Mouse (Mus musculus): ENCODE measurements around the gene Gadl1.
"Not testable (repeated sequence)": the region's sequence is repeated elsewhere in the genome, so short reads cannot be mapped to it uniquely, and the experiment has no call there.

The Gadl1 gene

DNA sequence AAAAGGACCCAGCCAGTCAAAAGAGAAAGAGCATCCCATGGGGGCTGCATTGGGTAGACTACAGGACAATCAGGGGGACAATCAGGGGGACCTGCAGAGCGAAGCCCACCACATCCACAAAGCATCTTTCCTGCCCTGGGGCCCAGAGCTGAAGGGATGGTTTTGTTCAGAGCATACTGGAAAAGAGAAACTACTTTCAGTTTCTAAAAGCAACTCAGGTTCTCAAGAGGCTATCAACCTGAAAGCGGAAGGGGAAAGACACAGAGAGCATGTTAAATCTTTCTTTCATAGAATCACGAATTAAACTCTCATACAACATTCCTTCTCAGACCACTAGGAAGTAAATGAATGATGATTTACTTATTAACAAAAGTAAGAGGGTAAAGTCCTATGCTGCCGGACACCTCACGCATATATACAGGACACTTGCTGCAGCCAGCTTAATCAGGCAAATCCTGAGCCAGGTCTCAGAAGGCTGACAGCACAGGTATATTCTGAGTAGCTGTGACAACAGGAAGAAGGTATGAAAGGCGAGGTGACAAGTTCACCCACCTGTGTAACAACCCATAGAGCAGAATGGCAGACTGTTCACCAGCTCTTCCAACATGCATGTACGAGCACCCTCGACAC, 90.2 kb downstream of the Gadl1 start:
- no peak for ATAC-seq (ENCODE audit: insufficient number of reproducible peaks, low FRiP score, low TSS enrichment)

DNA sequence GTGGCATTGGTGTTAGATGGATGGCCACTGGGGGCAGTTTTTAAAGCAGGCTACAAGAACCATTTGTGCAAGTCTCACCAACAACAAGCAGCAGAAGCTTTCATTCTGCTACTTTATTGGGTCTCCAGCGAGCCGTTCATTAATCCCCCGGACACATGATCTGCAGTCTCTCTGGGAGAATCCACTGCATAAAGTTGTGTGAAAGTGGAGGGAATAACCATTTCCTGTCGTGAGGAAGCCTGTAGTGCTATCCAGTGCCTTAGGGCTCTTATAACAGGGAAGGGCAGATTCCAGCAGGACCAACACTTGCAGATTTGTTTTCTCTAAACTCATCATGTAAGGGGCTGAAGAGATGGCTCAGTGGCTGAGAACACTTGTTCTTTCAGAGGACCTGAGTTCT, 104.7 kb downstream of the Gadl1 start:
- no peak for ATAC-seq (ENCODE audit: insufficient number of reproducible peaks, low FRiP score, low TSS enrichment)

DNA sequence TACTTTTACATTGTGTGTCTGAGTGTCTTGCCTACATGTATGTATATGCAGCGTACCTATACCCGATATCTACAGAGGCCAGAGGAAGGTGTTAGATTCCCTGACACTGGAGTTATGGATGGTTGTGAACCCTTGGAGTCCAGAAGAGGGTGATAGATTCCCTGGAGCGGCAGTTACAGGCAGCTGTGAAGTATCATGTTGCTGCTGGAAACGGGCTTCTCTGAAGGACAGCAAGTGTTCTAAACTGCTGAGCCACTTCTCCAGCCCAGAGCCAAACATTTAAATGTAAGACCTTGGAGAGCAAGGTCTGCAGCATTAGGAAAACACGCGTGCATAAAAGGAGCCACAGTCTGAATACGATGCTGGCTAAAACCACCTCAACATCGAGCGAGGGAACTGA, 107.0 kb downstream of the Gadl1 start:
- no peak for ATAC-seq (ENCODE audit: insufficient number of reproducible peaks, low FRiP score, low TSS enrichment)

DNA sequence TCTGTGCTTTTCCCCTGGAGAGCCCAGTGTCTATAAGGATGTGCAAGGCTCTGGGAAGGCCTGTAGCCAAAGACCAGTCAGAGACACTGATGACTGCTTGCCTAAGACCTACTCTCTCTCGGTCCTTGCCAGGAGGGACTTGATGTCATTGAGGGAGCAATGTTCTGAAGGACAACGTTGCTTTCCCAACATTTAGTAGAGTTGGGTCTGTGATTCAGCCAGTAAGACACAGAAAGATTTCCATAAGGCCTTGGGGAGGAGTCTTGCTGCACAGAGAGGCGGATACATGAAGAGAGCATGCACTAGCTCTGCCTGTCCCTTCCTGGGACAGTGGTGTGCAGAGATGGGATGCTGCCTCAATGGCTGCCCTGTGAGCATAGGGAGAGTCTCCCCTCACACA, 107.8 kb downstream of the Gadl1 start:
- no peak for ATAC-seq (ENCODE audit: insufficient number of reproducible peaks, low FRiP score, low TSS enrichment)

DNA sequence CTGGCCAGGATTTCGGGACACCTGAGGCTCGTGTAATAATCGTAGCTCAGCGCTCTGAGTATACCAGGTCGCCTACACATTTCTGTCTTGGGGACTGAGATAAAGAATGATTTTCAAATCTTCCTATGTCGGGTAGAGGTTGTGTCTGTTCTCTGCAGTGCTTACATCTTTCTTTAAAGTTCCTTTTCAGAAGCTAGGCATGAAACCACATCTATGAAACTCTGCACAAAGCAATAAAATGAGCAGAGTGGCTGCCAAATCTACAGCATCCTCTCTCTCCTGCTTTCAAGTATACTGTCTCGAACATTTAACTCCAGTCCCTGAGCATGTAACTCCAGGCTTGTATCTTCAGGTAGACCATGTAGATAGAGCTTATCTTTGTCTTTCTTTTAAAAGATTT, 109.3 kb downstream of the Gadl1 start:
- no peak for ATAC-seq (ENCODE audit: insufficient number of reproducible peaks, low FRiP score, low TSS enrichment)

DNA sequence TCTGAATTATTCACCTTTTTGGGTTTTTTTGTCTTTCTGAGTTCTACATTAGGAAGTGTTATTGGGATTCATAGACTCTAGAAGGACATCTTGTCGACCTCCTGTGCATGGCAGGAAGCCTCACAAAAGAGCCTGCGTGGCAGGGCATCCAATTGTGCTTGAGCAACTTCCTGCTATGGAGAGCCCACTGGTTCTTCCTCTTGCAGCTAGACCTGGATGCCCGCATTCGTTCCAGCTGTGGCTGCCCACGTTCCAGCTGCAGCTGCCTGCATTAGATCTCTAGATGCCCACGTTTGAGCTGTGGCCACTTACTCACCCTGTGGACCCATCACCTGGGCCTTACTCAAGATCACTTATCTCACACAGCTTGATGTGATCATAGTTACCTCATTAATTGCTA, 116.1 kb downstream of the Gadl1 start:
- ATAC-seq (ENCODE audit: insufficient number of reproducible peaks, low FRiP score, low TSS enrichment) = no peak

DNA sequence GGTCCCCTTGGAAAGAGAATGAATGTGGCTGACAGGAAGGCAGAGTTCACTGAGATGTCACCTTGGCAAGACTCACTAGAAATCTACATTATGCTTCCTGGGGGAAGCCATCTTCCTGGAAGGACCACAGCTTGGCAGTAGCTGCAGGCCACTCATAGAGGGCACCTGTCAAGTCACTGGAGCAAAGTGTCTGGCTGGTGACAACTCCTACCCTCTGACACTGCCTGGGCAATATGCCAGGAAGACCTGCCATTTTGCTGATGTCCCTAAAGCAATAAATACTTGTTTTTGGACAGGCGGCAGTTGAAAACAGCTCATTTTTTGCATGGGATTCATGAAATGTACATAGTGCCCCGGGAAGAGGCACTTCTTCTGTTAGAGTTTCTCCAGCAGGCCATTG, 119.8 kb downstream of the Gadl1 start:
- no peak for ATAC-seq (ENCODE audit: insufficient number of reproducible peaks, low FRiP score, low TSS enrichment)

DNA sequence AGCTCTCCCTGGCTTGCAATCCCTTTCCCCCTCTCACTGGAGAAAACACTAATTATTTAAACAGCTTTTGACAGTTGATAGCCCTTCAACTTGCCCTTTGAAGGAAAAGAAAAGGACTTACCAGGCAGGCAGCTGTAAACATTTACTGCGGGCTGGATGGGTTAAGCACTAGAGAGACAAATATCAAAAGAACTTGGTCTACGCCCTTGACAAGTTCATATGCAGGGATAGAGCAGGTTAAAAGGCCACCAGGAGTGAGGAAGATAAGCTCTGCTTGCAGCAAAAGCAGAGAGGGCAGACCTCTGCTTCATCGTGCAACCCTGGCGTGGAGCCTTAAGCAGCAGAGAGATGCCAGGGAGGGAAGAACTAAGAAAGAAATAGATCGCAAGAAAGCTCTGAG, 123.5 kb downstream of the Gadl1 start:
- no peak for ATAC-seq (ENCODE audit: insufficient number of reproducible peaks, low FRiP score, low TSS enrichment)

DNA sequence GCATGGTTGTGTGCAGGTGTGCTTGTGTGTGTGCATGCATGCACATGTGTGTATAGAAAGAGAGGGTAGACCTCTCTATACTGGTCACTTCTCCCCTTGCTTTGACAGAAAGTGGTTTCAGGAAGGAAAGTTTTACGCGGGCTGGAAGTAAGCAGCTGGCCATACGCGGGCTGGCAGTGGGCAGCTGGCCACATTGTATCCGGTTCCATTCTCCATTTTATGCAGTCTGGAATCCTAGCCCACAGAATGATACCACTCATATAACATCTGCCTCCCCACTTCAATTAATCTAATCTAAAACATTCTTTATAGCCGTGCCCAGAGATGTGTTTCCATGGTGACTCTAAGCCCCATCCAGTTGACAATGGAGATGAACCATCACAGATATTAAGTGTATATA, 129.0 kb downstream of the Gadl1 start:
- ATAC-seq (ENCODE audit: insufficient number of reproducible peaks, low FRiP score, low TSS enrichment) = no peak

DNA sequence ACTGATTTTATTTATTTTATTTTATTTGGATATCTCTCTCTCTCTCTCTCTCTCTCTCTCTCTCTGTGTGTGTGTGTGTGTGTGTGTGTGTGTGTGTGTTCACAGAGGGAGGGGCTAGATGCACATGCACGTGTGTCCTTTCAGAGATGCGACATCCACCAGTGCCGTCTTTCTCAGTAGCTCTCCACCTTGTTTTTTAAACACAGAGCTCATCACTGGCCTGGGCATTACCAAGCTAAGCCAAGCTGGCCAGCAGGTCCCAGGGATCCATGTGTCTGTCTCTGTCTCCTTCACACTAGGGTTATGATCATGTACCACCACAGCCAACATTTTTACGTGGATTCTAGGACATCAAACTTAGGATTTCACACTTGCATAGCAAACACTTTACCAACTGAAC, 130.7 kb downstream of the Gadl1 start:
- ATAC-seq (ENCODE audit: insufficient number of reproducible peaks, low FRiP score, low TSS enrichment) = no peak

DNA sequence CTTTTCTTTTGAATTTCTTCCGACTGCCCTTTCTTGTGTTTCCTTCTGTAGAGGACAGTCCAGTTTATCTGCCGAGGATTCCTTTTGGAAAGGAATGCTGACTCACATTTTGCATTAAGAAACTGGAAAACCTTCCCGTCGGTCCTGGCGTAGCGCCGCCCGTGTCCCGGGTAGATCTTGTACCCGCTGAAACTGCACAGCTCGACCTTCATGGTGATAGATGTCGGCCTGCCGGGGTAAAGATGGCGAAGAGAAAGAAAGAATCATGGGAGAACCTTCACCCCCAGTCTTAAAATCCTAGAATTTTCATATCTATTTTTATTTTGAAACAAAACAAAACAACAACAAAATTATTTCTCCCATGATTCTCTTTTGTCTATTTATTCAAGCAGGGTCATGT, 131.6 kb downstream of the Gadl1 start:
- ATAC-seq (ENCODE audit: insufficient number of reproducible peaks, low FRiP score, low TSS enrichment) = not testable (repeated sequence)

DNA sequence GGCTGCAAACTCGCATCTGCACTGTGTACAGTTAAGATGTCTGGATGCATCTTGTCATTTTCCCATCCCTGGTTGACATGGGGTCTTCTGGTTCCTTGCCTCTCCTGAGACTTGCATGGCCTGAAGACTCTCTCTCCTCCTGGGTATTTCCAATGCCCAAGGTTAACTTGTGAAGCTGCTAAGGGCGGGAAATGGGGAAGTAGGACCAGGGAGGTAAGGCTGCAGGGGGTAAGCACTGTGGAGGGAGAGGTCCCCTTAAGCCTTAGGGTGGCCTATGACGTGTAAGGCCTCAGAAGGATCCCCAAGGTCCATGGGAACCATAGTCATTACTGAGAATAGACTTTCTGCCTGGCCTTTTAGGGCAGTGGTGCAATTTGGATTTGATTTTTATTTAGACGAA, 132.1 kb downstream of the Gadl1 start:
- no peak for ATAC-seq (ENCODE audit: insufficient number of reproducible peaks, low FRiP score, low TSS enrichment)

DNA sequence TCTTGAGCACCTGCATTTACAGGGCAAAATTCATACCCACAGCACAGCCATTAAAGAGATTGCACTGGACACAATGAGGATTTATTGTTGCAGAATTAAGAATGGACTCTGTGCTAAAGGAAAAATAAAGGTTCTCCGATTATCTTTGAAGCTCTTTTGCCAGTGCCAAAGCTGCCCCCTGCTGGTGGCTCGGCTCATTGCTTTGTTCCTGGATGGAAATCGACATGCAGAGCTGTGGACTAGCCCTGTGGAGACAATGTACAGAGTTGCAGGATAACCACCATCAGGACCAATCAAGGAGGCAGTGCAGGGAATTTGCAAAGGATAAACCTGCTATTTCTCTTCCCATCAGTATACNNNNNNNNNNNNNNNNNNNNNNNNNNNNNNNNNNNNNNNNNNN, 132.5 kb downstream of the Gadl1 start:
- no peak for ATAC-seq (ENCODE audit: insufficient number of reproducible peaks, low FRiP score, low TSS enrichment)

DNA sequence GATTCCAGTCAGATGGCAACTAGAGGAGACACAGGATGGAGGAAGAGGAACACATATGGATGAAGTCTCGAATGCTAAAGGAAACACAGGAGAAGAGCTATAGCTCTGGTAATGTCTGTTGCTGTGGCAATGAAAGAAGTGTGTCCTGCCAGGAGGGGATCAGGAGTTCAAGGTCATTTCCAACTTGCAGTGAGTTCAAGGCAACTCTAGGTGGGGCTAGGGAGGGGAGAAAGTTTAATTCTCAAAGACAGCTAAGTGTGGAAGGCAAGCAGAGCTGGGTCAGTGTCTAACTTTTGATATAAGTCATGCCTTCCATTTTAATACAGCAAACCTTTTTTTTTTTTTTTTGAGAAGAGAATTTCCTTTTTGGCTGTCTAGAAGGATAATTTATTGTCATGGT, 140.7 kb downstream of the Gadl1 start:
- ATAC-seq (ENCODE audit: insufficient number of reproducible peaks, low FRiP score, low TSS enrichment) = no peak

DNA sequence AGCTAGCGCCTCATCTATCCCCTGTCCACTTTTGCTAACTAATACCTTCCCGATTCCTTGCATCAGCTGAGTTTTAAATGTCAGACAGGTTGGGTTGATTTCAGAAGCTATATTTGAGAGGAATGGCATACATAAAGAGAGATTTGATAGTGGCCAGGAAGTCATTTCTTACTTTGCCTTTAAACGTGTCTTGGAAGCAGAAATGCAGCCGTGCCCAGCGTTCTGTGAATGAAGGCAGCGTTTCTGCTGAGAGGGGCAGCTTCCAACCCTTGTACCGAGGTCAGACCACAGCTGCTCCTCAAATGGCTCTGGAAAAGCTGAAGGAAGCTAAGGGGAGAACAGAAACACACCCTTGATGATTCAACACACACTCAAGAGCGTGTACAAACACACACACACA, 144.7 kb downstream of the Gadl1 start:
- no peak for ATAC-seq (ENCODE audit: insufficient number of reproducible peaks, low FRiP score, low TSS enrichment)

DNA sequence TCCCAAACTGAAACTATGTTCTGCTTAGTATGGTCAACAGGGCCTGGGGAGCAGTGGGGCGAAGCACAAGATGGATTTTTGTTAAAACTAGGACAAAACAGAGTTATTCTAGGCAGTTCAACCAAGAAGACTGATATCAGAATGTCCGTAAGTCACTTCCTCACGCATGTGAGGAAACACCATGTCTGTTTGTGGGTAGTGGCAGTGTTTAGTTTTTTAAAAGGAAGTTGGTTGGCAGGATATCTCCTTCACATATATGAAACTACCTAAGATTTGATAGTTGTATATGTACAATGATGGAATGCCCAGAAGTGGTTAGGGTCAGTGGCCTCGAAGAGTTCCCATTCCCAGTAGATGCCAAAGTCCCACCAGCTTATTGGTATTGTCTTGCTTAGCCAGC, 149.2 kb downstream of the Gadl1 start:
- ATAC-seq (ENCODE audit: insufficient number of reproducible peaks, low FRiP score, low TSS enrichment) = no peak

DNA sequence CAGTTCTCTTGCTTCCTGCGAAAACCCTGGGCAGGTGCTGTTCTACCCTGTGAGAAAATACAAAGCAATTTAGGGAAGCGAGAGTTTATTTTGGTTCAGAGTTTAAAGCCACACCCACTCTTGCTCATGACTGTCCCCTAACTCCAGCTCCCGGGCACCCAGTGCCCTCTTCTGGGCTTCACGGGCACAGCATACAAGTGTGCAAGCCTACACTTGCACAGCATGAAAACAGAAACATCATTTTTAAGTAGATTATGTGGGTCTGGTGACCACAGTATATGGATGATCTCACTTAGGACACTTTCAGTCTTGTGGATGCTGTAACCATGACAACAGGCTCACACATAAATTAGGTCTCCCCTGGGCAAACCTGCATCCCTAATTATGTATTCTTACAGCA, 149.9 kb downstream of the Gadl1 start:
- ATAC-seq (ENCODE audit: insufficient number of reproducible peaks, low FRiP score, low TSS enrichment) = no peak

DNA sequence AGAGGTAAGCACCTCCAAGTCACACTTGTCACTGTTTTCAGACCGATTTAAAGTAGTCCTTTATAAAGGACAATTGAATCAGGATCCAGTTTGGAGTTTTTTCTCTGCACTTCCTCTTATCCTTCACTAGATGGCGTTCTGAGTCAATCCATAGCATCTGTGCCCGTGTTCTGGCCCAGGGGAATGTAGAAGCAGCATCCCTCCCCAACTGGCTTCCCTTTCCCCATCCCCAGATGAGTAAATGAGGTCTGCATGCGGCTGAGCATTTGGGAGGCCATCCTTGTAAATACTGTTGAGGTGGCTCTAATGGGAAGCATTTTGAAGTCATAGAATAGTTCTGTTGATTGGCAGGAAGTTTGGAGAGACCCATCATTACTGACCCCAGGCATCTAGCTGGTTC, 151.4 kb downstream of the Gadl1 start:
- no peak for ATAC-seq (ENCODE audit: insufficient number of reproducible peaks, low FRiP score, low TSS enrichment)

DNA sequence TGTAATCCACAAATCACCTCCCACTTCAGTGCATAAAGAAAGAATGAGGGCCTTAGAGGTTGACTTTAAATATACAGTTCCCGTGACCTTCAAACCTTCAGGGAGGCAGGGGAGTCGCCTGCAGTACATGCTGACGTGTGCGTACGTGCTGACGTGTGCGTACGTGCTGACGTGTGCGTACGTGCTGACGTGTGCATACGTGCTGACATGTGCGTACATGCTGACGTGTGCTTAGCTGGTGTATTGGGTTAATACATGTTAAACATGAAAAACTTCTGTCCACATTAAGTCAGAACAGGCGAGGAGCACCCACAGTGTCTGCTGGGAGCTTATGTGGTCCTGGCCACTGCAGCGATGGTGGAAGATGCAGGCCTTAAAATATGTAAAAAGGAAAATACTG, 155.5 kb downstream of the Gadl1 start:
- no peak for ATAC-seq (ENCODE audit: insufficient number of reproducible peaks, low FRiP score, low TSS enrichment)

DNA sequence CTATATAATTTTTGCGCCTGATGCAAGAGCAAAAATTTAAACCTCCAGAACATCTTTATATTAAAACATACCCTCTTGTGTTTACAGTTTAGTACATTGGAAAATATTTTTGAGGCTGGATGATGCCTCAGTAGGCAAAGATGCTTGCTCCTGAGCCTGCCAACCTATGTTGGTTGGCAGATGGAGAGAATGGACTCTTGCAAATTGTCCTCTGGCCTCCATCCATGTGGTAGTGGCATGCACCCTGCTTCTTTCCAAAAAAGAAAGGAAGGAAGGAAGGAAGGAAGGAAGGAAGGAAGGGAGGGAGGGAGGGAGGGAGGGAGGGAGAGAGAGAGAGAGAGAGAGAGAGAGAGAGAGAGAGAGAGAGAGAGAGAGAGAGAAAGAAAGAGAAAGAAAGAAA, 162.3 kb downstream of the Gadl1 start:
- ATAC-seq (ENCODE audit: insufficient number of reproducible peaks, low FRiP score, low TSS enrichment) = not testable (repeated sequence)

DNA sequence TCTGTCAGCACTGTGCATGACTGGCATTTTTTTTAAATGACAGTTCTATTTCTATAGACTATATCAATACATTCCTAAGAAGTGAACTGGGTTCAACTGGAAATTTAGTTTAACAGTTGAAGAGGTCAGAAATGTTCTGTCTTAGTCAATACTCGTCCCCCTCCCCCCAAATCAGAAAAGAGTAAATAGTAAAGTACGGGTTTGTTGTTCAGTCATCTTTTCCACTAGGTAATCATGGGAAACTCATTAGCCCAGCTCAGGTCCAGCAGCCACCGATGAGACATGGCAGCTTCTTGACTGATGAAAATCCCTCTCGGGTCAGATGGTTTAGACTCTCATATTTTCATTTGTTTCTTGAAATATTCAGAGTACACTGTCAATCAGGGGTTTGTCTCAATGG, 166.9 kb downstream of the Gadl1 start:
- no peak for ATAC-seq (ENCODE audit: insufficient number of reproducible peaks, low FRiP score, low TSS enrichment)

DNA sequence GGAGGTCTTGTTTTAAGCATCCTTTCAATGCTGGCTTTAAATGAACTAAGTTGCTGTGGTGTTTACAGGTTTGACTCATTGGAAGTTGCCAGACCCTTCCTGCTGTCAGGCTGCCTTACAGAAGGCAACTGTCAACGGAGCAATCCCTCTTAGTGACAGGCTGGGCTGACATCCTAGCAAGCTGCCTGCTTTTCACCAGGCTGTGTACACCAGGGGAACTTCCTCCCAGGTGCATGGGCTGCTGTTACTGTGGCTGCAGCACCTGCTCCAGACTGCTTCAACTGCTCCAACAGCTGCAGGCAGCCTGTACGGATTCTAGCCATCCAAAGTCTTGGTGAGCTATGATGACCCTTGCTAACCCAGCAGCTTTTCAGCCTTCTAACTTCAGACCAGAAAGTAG, 167.7 kb downstream of the Gadl1 start:
- no peak for ATAC-seq (ENCODE audit: insufficient number of reproducible peaks, low FRiP score, low TSS enrichment)

DNA sequence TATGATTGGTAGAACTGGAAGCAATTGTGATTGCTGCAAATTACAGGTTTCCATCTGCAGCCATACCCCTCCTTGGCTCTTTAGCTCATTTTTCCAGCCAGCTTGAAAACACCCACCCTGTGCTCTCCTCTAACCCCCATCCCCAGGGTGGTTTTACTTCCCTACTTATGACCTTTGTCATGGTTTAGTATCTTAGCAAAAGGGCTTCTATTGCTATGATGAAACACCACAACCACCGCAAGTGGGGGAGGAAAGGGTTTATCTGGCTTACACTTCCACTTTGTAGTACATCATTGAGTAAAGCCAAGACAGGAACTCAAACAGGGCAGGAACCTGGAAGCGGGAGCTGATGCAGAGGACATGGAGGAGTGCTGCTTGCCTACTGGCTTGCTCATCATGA, 168.2 kb downstream of the Gadl1 start:
- ATAC-seq (ENCODE audit: insufficient number of reproducible peaks, low FRiP score, low TSS enrichment) = no peak

Data from cerebellum, adult (tissue).